Mouse (Mus musculus) liver, adult 2 months (tissue): ENCODE results near the gene Gm17087. TPM values are rescaled to one million over a fixed set of nuclear protein-coding genes. Genes with fewer than 3 reads are reported as not detected.
A peak's percentile ranks its signal among the peaks of the same experiment; 100 is the strongest.

Experiments
- DNase-seq: peaks from one replicate; pipeline ENCODE4 v3.0.0-alpha.2; 2011; ENCODE audit warnings: low read depth, low spot score; ENCODE audit errors: extremely low read depth
- H3K27ac ChIP-seq: fragments of 200-500 bp; replicated peaks from 2 replicates; pipeline ENCODE4 v1.5.1; 2012; ENCODE audit warnings: low read depth, mild to moderate bottlenecking, control low read depth, inconsistent platforms, low read length; ENCODE audit not compliant: insufficient read depth
- H3K27me3 ChIP-seq: fragments of 200-500 bp; 2 replicates; pipeline ENCODE4 v1.6.1; 2012; ENCODE audit warnings: mild to moderate bottlenecking, moderate library complexity, low read length, inconsistent platforms; ENCODE audit not compliant: control insufficient read depth, insufficient read depth
- H3K36me3 ChIP-seq: fragments of 200-500 bp; 2 replicates; pipeline ENCODE4 v1.6.1; 2012; ENCODE audit warnings: low read length, inconsistent platforms; ENCODE audit not compliant: control insufficient read depth, insufficient read depth
- H3K4me1 ChIP-seq: fragments of 200-500 bp; 2 replicates; pipeline ENCODE4 v1.6.1; 2011; ENCODE audit warnings: low read length; ENCODE audit not compliant: control insufficient read depth, insufficient read depth
- H3K4me3 ChIP-seq: fragments of 200-500 bp; 2 replicates; pipeline ENCODE4 v1.5.1; 2011; ENCODE audit warnings: low read depth, mild to moderate bottlenecking, control low read depth, low read length, moderate library complexity; ENCODE audit not compliant: insufficient read depth
- H3K79me2 ChIP-seq: fragments of 200-500 bp; 2 replicates; pipeline ENCODE4 v1.6.1; 2012; ENCODE audit warnings: inconsistent platforms, mild to moderate bottlenecking, low read length, moderate library complexity; ENCODE audit not compliant: control insufficient read depth, insufficient read depth
- H3K9ac ChIP-seq: fragments of 200-500 bp; 2 replicates; pipeline ENCODE4 v1.6.1; 2012; ENCODE audit warnings: low read depth, mild to moderate bottlenecking, control low read depth, inconsistent platforms, low read length
- CTCF ChIP-seq: fragments of 200-500 bp; IDR thresholded peaks from 2 replicates; pipeline ENCODE4 v1.5.1; 2011; ENCODE audit warnings: low read depth, low read length, control low read depth
- POLR2A ChIP-seq: fragments of 200-500 bp; IDR thresholded peaks from 2 replicates; pipeline ENCODE4 v1.6.1; 2011; ENCODE audit warnings: low read length, control low read depth; ENCODE audit not compliant: insufficient read depth; ENCODE audit errors: extremely low read depth
- WGBS: fragments of 180-500 bp; shearing (Covaris S2); methylation state at CpG from one replicate; pipeline ENCODE4 v1.1.7; 2018; 5-methylcytosine and 5-hydroxymethylcytosine counted together
- polyA plus RNA-seq: library from polyadenylated mRNA; depleted of rRNA; stranded (reverse); fragments of >200 nt; gene quantifications from 2 replicates; pipeline ENCODE4 v1.2.3, GENCODE M21; 2012; rRNA removed
- total RNA-seq: library from RNA; depleted of rRNA; stranded (reverse); fragments of >200 nt; gene quantifications from 2 replicates; pipeline ENCODE4 v1.2.3, GENCODE M21; 2014; rRNA removed

Gene Gm17087
- total RNA-seq (not detected in 2 replicates), polyA plus RNA-seq (not detected in 2 replicates)

GRCm38 (mm10) chr17:8566850-8567249 lies at the start of gene Gm17087:
Gene Gm17087, minus strand, starts transcription at chr17:8566950.
- 84% methylated on average over 6 of the region's 6 CpGs for WGBS
- H3K36me3 ChIP-seq, result no peaks in the 10 kb centered on the region
- H3K27me3 ChIP-seq, result no peaks in the 10 kb centered on the region
- no peak within 1 kb of the TSS for H3K9ac ChIP-seq
- DNase-seq, result no peak
- H3K79me2 ChIP-seq, result no peaks in the 10 kb centered on the region
- no peak within 1 kb of the TSS for H3K4me3 ChIP-seq
- TF ChIP-seq CTCF, result no peak
- TF ChIP-seq POLR2A, result no peak
- no peaks in the 10 kb centered on the region for H3K4me1 ChIP-seq
- no peak within 1 kb of the TSS for H3K27ac ChIP-seq

- Histone ChIP-seq H3K9ac (no peak overlapping the region), H3K27me3 (no peaks in the 10 kb centered on the region), H3K27ac (no peak overlapping the region), H3K79me2 (no peaks in the 10 kb centered on the region), H3K36me3 (no peaks in the 10 kb centered on the region), H3K4me3 (no peak overlapping the region), H3K4me1 (no peaks in the 10 kb centered on the region)
- 29% methylated on average over 7 of the region's 7 CpGs for WGBS
- no peak for TF ChIP-seq POLR2A
- TF ChIP-seq CTCF, result peak; percentile 63
- peak; percentile 41 for DNase-seq
Observed at GRCm38 (mm10) chr17:8613882-8614551, 47.3 kb upstream of the Gm17087 start.

GRCm38 (mm10) chr17:8611916-8612315 lies 45.2 kb upstream of the Gm17087 start:
- DNase-seq, result no peak
- TF ChIP-seq POLR2A, result no peak
- no peak for TF ChIP-seq CTCF
- no peak overlapping the region for H3K9ac ChIP-seq
- H3K27me3 ChIP-seq, result no peaks in the 10 kb centered on the region; the same call in 1 of the 2 replicates
- no peaks in the 10 kb centered on the region for H3K79me2 ChIP-seq
- no peak overlapping the region for H3K4me3 ChIP-seq
- H3K4me1 ChIP-seq, result no peaks in the 10 kb centered on the region
- WGBS, result 70% methylated on average over 4 of the region's 4 CpGs
- no peaks in the 10 kb centered on the region for H3K36me3 ChIP-seq
- H3K27ac ChIP-seq, result no peak overlapping the region

- 62% methylated on average over 3 of the region's 3 CpGs for WGBS
- Histone ChIP-seq H3K4me1 (no peaks in the 10 kb centered on the region), H3K27me3 (no peaks in the 10 kb centered on the region; the same call in 1 of the 2 replicates), H3K4me3 (no peak overlapping the region), H3K79me2 (no peaks in the 10 kb centered on the region), H3K27ac (no peak overlapping the region), H3K36me3 (no peaks in the 10 kb centered on the region), H3K9ac (no peak overlapping the region)
- no peak for DNase-seq
- TF ChIP-seq POLR2A (no peak), CTCF (no peak)
Observed at GRCm38 (mm10) chr17:8606695-8607094, 39.9 kb upstream of the Gm17087 start.

- H3K27ac ChIP-seq, result no peak overlapping the region
- WGBS, result 80% methylated on average over 5 of the region's 5 CpGs
- H3K27me3 ChIP-seq, result no peaks in the 10 kb centered on the region; the same call in 1 of the 2 replicates
- no peak overlapping the region for H3K9ac ChIP-seq
- H3K36me3 ChIP-seq, result no peaks in the 10 kb centered on the region
- DNase-seq, result no peak
- H3K4me1 ChIP-seq, result no peaks in the 10 kb centered on the region
- TF ChIP-seq CTCF (no peak), POLR2A (no peak)
- H3K4me3 ChIP-seq, result no peak overlapping the region
- no peaks in the 10 kb centered on the region for H3K79me2 ChIP-seq
Observed at GRCm38 (mm10) chr17:8605921-8606320, 39.2 kb upstream of the Gm17087 start.

GRCm38 (mm10) chr17:8602976-8603375 lies 36.2 kb upstream of the Gm17087 start:
- Histone ChIP-seq H3K36me3 (no peaks in the 10 kb centered on the region), H3K4me1 (no peaks in the 10 kb centered on the region), H3K79me2 (no peaks in the 10 kb centered on the region), H3K27me3 (no peaks in the 10 kb centered on the region; the same call in 1 of the 2 replicates), H3K27ac (no peak overlapping the region), H3K9ac (no peak overlapping the region), H3K4me3 (no peak overlapping the region)
- TF ChIP-seq POLR2A, result no peak
- DNase-seq, result no peak
- 87% methylated on average over 3 of the region's 3 CpGs for WGBS
